Mouse (Mus musculus) kidney, adult 2 months (tissue): ENCODE data around the gene Inha.

ENCODE experiments used
- CTCF ChIP-seq: fragments of 200-500 bp; conservative IDR thresholded peaks from 2 replicates; pipeline ENCODE4 v1.5.1; 2011; ENCODE audit warnings: low read depth, mild to moderate bottlenecking, control low read depth, low read length, moderate library complexity, mixed read lengths; ENCODE audit not compliant: insufficient read depth, insufficient read length
- POLR2A ChIP-seq: fragments of 200-500 bp; IDR thresholded peaks from one replicate; pipeline ENCODE4 v1.6.1; 2011; ENCODE audit warnings: low read depth, low read length, control low read depth

- TF ChIP-seq CTCF (no peak), POLR2A (no peak)
These were observed 10.0 kb downstream of the Inha start for GRCm38 (mm10) chr1:75516703-75517380.
